Mouse (Mus musculus): ENCODE data around the gene Fry.

Gene Fry

GRCm38 (mm10) chr5:150519551-150519950, 401.1 kb downstream of the Fry start:
- no peak for TF ChIP-seq GATA4 (IDR thresholded peaks at IDR 0.05; ENCODE audit: insufficient replicate concordance, low read length)

- no peak for TF ChIP-seq GATA4 (IDR thresholded peaks at IDR 0.05; ENCODE audit: insufficient replicate concordance, low read length)
Measured at GRCm38 (mm10) chr5:150521937-150522866, 403.8 kb downstream of the Fry start, which contains the start of gene Brca2. Gene Brca2 (plus strand): TSS chr5:150522630.

GRCm38 (mm10) chr5:150522867-150523234, 404.4 kb downstream of the Fry start:
- TF ChIP-seq GATA4 (IDR thresholded peaks at IDR 0.05; ENCODE audit: insufficient replicate concordance, low read length), result no peak

GRCm38 (mm10) chr5:150525239-150525638, 406.8 kb downstream of the Fry start:
- no peak for TF ChIP-seq GATA4 (IDR thresholded peaks at IDR 0.05; ENCODE audit: insufficient replicate concordance, low read length)

- no peak for TF ChIP-seq GATA4 (IDR thresholded peaks at IDR 0.05; ENCODE audit: insufficient replicate concordance, low read length)
Measured at GRCm38 (mm10) chr5:150541302-150541701, 422.9 kb downstream of the Fry start.

- TF ChIP-seq GATA4 (IDR thresholded peaks at IDR 0.05; ENCODE audit: insufficient replicate concordance, low read length), result no peak
Measured at GRCm38 (mm10) chr5:150543184-150543583, 424.7 kb downstream of the Fry start.

Data from liver, adult (tissue).